Mouse (Mus musculus) erythroid progenitor cell, adult 5-6 weeks (primary cell): ENCODE data around the gene Phf19. TPM values are rescaled to one million over a fixed set of nuclear protein-coding genes. Genes with fewer than 3 reads are reported as not detected.

Experiments used
- total RNA-seq, 2 experiments: library from RNA; stranded (forward) in 1 of 2; stranded (reverse) in 1 of 2; fragments of 150-400 nt in 1 of 2; fragments of 186-747, 209-891 nt in 1 of 2; gene quantifications; 2 replicates each; pipeline versions ENCODE4 v1.2.3 to v1.2.4; 2015 to 2017; ENCODE audit warnings: low replicate concordance in 2 of 2

Phf19 gene
- total RNA-seq, 2 experiments from 2014 or later = 1.4 TPM; not detected in 1

Other genes starting within 250 kb of the Phf19 start
- 106 and 118 TPM in 2 replicates for gene Gapvd1, start 158.8 kb downstream of the Phf19 start, total RNA-seq (2015; ENCODE audit: low replicate concordance)
- gene Gapvd1, start 158.8 kb downstream of the Phf19 start, total RNA-seq (2017; ENCODE audit: low replicate concordance) = 198 and 392 TPM in 2 replicates
- 168 and 188 TPM in 2 replicates for gene Hspa5, start 142.1 kb downstream of the Phf19 start, total RNA-seq (2015; ENCODE audit: low replicate concordance)
- 512 and 550 TPM in 2 replicates for gene Hspa5, start 142.1 kb downstream of the Phf19 start, total RNA-seq (2017; ENCODE audit: low replicate concordance)
- 1.3 and 9.0 TPM in 2 replicates for gene Rabepk, start 114.1 kb downstream of the Phf19 start, total RNA-seq (2015; ENCODE audit: low replicate concordance)
- gene Rabepk, start 114.1 kb downstream of the Phf19 start, total RNA-seq (2017; ENCODE audit: low replicate concordance) = 1.5 and 4.7 TPM in 2 replicates
- 92.6 and 93.5 TPM in 2 replicates for gene Fbxw2, start 87.7 kb downstream of the Phf19 start, total RNA-seq (2015; ENCODE audit: low replicate concordance)
- 95.5 and 121 TPM in 2 replicates for gene Fbxw2, start 87.7 kb downstream of the Phf19 start, total RNA-seq (2017; ENCODE audit: low replicate concordance)
- gene Gm34653, start 81.0 kb downstream of the Phf19 start, total RNA-seq (2015; ENCODE audit: low replicate concordance) = 1.3 TPM in 1 of 2 replicates, not detected in the other
- not detected in 2 replicates for gene Gm34653, start 81.0 kb downstream of the Phf19 start, total RNA-seq (2017; ENCODE audit: low replicate concordance)
- gene Cutal, start 39.6 kb downstream of the Phf19 start, total RNA-seq (2015; ENCODE audit: low replicate concordance) = not detected in 2 replicates
- gene Cutal, start 39.6 kb downstream of the Phf19 start, total RNA-seq (2017; ENCODE audit: low replicate concordance) = not detected in 2 replicates
- gene Psmd5, start 39.1 kb downstream of the Phf19 start, total RNA-seq (2015; ENCODE audit: low replicate concordance) = 56.6 and 66.0 TPM in 2 replicates
- 37.2 and 65.2 TPM in 2 replicates for gene Psmd5, start 39.1 kb downstream of the Phf19 start, total RNA-seq (2017; ENCODE audit: low replicate concordance)
- 1.1 and 1.3 TPM in 2 replicates for gene Traf1, start 47.7 kb upstream of the Phf19 start, total RNA-seq (2015; ENCODE audit: low replicate concordance)
- 1.3 TPM in 1 of 2 replicates, not detected in the other for gene Traf1, start 47.7 kb upstream of the Phf19 start, total RNA-seq (2017; ENCODE audit: low replicate concordance)
- gene Hc, start 147.4 kb upstream of the Phf19 start, total RNA-seq (2015; ENCODE audit: low replicate concordance) = not detected in 2 replicates
- not detected in 2 replicates for gene Hc, start 147.4 kb upstream of the Phf19 start, total RNA-seq (2017; ENCODE audit: low replicate concordance)
- gene AI182371, start 187.5 kb upstream of the Phf19 start, total RNA-seq (2015; ENCODE audit: low replicate concordance) = not detected in 2 replicates
- gene AI182371, start 187.5 kb upstream of the Phf19 start, total RNA-seq (2017; ENCODE audit: low replicate concordance) = 1.3 TPM in 1 of 2 replicates, not detected in the other
- 86.1 and 116 TPM in 2 replicates for gene Cntrl, start 195.5 kb upstream of the Phf19 start, total RNA-seq (2015; ENCODE audit: low replicate concordance)
- 78.9 and 99.0 TPM in 2 replicates for gene Cntrl, start 195.5 kb upstream of the Phf19 start, total RNA-seq (2017; ENCODE audit: low replicate concordance)